Mouse (Mus musculus) layer of hippocampus, adult 8-10 months (tissue): Measurements from ENCODE around the gene Ppia. TPM values are rescaled to one million over a fixed set of nuclear protein-coding genes. Genes with fewer than 3 reads are reported as not detected.
"Not testable (repeated sequence)": the region's sequence is repeated elsewhere in the genome, so short reads cannot be mapped to it uniquely, and the experiment has no call there.

Experiments
- DNase-seq, 2 experiments: peaks; one replicate each; pipeline ENCODE4 v3.0.0; 2022; ENCODE audit warnings: low spot score in 2 of 2
- total RNA-seq, 4 experiments: library from RNA; stranded (reverse); gene quantifications; 2 replicates each; pipeline ENCODE4 v1.2.4; 2022

Gene Ppia
- total RNA-seq, 4 experiments from 2014 or later, result 1,319 to 1,646 (median 1,558) TPM

- no peak for DNase-seq
These were observed 11.3 kb upstream of the Ppia start for GRCm38 (mm10) chr11:6403830-6404405.

DNA sequence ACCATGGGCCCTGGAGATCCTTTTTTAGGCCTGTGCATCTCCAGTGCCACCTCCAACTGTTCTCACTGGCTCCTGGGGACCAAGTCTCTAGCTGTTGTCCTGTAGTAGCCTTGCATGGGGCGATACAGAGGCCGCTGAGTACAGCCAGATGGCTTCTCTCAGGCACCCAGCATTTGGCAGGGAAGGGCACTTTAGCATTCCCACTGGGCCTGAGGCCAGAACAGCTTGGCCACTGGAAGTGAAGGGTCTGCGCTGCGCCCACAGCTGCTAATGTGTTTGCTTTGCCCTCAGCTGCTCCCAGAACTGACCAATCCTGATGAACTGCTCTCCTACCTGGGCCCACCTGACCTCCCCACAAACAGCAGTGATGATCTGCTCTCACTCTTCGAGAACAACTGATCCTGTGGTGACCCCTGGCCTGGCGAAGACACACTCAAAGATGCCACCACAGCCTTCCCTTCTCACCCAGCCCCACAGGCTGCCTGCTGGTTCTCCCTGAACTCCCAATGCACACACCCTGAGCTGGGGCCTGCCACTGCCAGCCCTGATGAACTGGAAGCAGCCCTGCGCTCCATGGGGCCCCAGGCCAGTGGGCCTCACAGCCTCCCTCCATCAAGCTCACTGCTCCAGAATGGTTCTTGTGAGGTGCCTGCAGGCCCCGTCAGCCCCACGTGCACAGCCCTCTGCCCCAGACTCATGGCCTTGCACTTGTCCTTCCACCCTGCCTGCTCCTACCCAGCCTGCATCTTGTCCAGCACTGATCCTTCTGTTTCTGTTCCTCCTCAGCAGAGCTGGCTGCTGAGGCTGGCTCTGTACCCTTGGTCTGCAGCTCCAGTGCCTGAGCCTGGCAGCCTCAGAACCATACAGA is 10.3 kb upstream of the Ppia start:
- no peak for DNase-seq

GRCm38 (mm10) chr11:6405591-6406081 is 9.6 kb upstream of the Ppia start:
- DNase-seq, result no peak

- no peak for DNase-seq
These were observed 8.7 kb upstream of the Ppia start for GRCm38 (mm10) chr11:6406251-6407161.

GRCm38 (mm10) chr11:6407162-6407621 is 8.1 kb upstream of the Ppia start:
- DNase-seq, result no peak

DNA sequence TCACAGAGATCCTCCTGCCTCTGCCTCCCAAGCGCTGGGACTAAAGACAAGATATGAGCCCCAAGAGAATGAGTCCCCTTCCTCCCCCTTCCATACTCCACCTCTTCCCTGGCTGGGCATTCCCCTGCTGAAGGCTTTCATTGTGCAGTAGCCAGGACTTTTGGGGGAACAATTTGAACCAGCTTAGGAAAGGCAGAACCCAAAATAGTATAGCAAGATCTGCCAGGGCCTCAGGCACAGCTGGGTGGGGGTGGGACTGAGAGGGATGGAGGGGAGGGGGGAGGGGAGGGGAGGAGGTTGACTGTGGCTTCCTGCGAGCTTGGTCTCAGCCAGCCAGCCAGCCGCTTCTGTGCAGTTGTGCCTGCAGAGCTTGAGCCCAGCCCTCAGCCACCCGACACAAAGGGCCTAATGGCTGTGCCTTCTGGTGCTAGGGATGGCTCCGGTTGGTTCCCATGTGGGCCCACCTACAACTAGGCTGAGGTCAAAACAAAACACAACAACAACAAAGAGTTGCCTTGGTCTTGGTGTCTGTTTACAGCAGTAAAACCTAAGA is 5.1 kb upstream of the Ppia start:
- no peak for DNase-seq

DNA sequence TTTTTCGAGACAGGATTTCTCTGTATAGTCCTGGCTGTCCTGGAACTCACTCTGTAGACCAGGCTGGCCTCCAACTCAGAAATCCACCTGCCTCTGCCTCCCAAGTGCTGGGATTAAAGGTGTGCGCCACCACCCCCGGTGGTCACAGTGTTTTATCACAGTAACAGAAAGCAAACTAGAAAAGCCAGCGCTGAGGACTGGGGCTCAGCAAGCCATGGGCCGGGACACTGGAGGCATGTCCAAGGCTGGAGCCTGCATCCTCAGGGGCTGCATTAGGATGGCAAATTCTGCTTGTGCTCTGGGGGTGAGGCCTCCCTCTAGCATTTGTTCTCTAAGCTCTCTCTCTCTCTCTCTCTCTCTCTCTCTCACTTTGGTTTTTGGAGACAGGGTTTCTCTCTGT is 4.5 kb upstream of the Ppia start:
- not testable (repeated sequence) for DNase-seq

DNA sequence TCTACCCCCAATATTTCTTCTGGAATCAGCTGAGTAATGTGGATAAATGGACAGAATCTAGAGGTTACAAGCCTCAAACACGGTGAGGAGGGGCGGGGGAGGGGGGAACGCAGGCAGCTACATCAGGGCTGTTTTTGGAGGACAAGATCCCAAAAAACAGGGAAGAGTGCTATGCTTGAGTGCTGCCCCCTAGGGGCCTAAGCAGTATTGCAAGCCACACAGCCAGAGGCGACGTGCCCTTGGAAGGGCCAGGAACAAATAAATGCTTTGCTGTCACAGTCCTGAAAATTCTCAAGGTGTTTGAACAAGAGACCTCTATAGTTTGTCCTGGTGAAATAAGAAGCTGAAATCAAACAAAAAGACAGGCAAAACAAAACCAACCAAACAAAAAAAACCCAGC is 3.6 kb upstream of the Ppia start:
- DNase-seq, result peak in 1 of 2 experiments; percentile 83

DNA sequence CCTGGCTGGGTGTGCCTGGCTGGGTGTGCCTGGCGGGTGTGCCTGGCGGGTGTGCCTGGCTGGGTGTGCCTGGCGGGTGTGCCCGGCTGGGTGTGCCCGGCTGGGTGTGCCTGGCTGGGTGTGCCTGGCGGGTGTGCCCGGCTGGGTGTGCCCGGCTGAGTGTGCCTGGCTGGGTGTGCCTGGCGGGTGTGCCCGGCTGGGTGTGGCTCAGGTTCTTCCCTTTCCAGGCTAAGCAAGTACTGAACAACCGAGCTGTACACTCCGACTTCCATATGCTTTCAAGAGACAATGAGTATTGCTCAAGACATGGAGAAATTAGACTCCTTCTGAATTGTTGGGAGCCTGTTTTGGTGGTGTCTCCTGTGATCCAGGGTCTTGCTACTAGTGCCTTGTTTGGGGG is 2.0 kb upstream of the Ppia start:
- DNase-seq, result no peak

DNA sequence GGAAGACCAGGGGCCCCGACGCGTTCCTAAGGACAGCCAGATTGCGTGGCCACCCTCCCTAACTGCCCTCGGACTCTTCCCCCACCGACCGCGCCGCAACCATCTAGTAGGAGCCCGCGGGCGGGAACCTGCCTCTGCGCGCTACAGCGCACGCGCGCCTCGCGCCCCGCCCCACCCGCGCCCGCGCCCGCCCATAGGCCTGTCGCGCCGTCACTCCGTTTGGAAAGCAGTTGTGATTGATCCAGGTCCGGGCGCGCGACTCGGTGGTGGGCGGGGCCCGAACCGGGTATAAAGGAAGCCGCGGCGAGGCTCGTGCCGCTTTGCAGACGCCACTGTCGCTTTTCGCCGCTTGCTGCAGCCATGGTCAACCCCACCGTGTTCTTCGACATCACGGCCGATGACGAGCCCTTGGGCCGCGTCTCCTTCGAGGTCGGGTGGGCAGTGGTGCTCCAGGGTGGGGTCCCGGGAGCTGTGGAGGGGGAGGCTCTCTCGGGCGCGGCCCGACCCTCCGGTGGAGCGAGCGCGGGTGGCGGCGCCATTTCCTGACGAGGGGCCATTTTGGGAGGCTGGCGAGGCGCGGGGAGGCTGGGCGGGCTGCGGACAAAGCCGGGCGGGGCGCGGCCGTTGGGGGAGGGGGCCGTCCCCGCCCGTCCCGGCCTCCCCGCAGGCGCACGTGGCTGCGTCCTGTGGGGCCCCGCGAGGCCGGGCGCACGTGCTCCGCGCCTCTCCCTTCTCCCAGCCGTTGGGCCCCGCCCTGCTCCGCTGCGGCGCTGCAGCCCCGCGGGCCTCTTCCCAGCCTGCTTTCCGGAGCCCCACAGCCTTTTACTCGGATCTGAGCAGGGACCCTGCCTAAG is 535 bp downstream of the Ppia start:
- peak; percentile 96 to 99 for DNase-seq

GRCm38 (mm10) chr11:6416405-6417034 is 1.3 kb downstream of the Ppia start:
- peak; percentile 81 for DNase-seq

GRCm38 (mm10) chr11:6417069-6417468 is 1.8 kb downstream of the Ppia start:
- no peak for DNase-seq

DNA sequence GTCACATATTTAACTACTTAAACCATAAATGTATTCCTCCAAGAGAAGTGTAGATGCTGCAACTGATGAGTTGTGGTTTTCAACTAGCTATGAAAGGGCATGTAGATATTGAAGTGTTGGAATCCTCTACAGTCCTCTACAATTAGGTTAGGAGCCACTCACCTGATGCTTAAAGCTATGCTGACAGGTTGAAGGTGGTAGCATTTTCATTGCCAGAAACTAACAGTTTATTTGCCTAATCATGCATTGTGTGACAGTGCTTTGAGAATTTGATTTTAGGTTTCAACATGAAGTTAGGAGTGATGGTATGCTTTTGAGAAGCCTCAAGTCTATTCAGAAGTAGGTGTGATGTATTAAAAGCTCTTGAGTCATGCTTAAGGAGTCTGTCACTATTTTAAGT is 2.2 kb downstream of the Ppia start:
- DNase-seq, result no peak

GRCm38 (mm10) chr11:6418751-6419150 is 3.5 kb downstream of the Ppia start:
- DNase-seq, result no peak

- not testable (repeated sequence) for DNase-seq
These were observed 3.9 kb downstream of the Ppia start for GRCm38 (mm10) chr11:6419156-6419555.

DNA sequence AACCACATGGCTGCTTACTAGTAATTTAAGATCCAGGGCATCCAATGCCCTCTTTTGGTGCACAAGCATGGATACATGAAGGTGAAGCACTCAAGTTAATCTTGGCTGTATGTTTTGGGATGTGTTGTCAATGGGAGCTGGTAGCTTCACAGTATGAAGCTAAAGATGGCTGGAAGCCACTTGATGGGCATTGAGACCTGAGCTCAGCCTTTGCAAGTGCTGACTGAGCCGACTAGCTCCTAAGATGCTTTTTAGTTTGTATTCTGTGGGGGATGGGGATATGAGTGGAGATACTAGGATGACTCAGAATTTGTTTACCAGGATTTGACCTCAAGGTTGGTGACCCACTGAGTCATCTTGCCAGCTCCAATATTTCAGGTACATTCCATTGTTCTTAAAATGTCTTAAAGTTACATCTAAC is 5.0 kb downstream of the Ppia start:
- DNase-seq, result no peak

- DNase-seq, result no peak
These were observed 5.6 kb downstream of the Ppia start for GRCm38 (mm10) chr11:6420722-6421350.

DNA sequence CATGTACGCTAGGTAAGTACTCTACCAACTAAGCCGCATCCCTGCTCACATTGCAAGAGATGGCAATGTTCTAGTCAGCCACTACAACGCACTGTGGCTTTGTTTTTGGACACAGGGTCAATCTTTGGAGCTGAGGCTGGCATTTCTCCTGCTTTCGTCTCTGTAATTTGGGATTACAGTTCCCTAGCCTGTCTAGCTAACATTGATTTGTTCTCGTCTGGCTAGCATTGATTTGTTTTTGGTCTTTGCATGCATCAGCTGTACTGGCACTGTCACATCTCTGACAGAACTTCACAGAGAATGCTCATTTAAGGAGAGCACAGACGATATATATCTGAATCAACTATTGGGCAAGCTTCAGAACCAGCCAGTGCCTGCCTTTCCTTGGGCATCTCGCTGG is 14.9 kb downstream of the Ppia start:
- no peak for DNase-seq

DNA sequence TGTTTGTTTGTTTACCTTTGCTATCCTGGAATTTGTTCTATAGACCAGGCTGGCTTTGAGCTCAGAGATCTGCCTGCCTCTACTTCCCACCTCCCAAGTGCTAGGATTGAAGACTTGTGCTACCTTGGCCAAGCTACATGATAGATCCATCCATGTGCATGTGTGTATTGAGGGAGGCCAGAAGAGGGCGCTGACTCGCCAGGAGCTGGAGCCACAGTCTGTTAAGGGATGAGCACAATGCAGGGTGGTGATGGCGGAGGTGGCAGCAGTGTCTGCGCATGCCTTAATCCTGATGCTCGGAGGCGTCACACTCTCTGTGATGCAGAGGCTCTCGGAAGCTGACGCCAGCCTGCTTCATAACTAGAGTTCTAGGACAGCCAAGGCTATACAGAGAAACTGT is 21.2 kb downstream of the Ppia start:
- peak in 1 of 2 experiments; percentile 41 for DNase-seq
